Mouse (Mus musculus): ENCODE measurements around the gene Cpeb3.

DNA sequence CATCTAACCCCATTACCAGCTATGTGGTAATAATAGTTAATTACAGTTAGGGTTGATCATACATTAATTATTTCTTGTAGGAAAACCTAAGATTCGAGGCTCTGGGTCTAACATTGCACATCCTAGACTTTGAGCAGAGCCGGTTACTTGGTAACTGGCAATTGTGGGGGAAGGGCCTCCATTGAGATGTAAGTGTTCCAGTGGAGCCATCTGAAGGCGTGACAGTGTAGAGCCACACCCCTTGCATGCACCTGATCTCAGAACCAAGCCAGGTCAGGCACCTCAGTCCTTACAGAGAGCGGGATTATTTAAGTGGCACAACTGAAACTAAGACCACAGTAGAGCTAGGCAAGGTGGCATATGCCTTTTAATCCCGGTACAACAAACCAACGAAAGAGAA, 194.9 kb downstream of the Cpeb3 start:
- no peak for TF ChIP-seq ZC3H11A (IDR thresholded peaks at IDR 0.05; ENCODE audit: borderline replicate concordance, low read depth, low read length)
- TF ChIP-seq MAFK (IDR thresholded peaks at IDR 0.05; ENCODE audit: insufficient read depth, low read depth, low read length), result no peak

Data from ES-E14 (cell line).